Mouse (Mus musculus) MEL (cell line): ENCODE results near the gene Mprip. TPM values are rescaled to one million over a fixed set of nuclear protein-coding genes. Genes with fewer than 3 reads are reported as not detected.

ENCODE experiments used
- DNase-seq: peaks from one replicate; pipeline ENCODE4 v3.0.0; 2011; ENCODE audit warnings: low read depth, low spot score
- H3K27ac ChIP-seq: 2 replicates; pipeline ENCODE4 v1.5.1; 2012; ENCODE audit warnings: low read depth, mild to moderate bottlenecking, control low read depth, low read length, moderate library complexity; ENCODE audit not compliant: control insufficient read depth
- H3K27me3 ChIP-seq, 2 experiments: fragments of 150-350 bp in 1 of 2; sonication (generic) in 1 of 2; 2 replicates each; pipeline ENCODE4 v1.6.1; 2012; ENCODE audit warnings: low read length in 2 of 2, mild to moderate bottlenecking in 2 of 2, improper control_type of control experiment in 1 of 2, moderate library complexity in 1 of 2; ENCODE audit not compliant: insufficient read depth in 2 of 2, control insufficient read depth in 1 of 2
- H3K36me3 ChIP-seq, 2 experiments: 2 replicates each; pipeline ENCODE4 v1.6.1; 2012 to 2014; ENCODE audit warnings: low read length in 2 of 2, improper control_type of control experiment in 1 of 2, inconsistent platforms in 1 of 2, mild to moderate bottlenecking in 1 of 2; ENCODE audit not compliant: insufficient read depth in 2 of 2, control insufficient read depth in 1 of 2
- H3K4me1 ChIP-seq, 2 experiments: fragments of 150-350 bp in 1 of 2; sonication (generic) in 1 of 2; 2 replicates each; pipeline ENCODE4 v1.6.1; 2012; ENCODE audit warnings: low read length in 2 of 2, improper control_type of control experiment in 1 of 2, mild to moderate bottlenecking in 1 of 2; ENCODE audit not compliant: insufficient read depth in 2 of 2, control insufficient read depth in 1 of 2
- H3K4me3 ChIP-seq, 2 experiments: fragments of 150-350 bp in 1 of 2; sonication (generic) in 1 of 2; 2 replicates each; pipeline ENCODE4 v1.5.1; 2012; ENCODE audit warnings: low read depth in 2 of 2, low read length in 2 of 2, mild to moderate bottlenecking in 2 of 2, moderate library complexity in 2 of 2, control low read depth in 1 of 2, improper control_type of control experiment in 1 of 2; ENCODE audit not compliant: control insufficient read depth in 1 of 2, insufficient read depth in 1 of 2
- H3K79me2 ChIP-seq: 2 replicates; pipeline ENCODE4 v1.6.1; 2012; ENCODE audit warnings: mild to moderate bottlenecking, low read length, moderate library complexity; ENCODE audit not compliant: control insufficient read depth, poor library complexity, insufficient read depth
- H3K9ac ChIP-seq: 2 replicates; pipeline ENCODE4 v1.6.1; 2012; ENCODE audit warnings: low read depth, mild to moderate bottlenecking, control low read depth, low read length, moderate library complexity; ENCODE audit not compliant: control insufficient read depth, poor library complexity, severe bottlenecking
- H3K9me3 ChIP-seq: fragments of 150-350 bp; sonication (generic); replicated peaks from 2 replicates; pipeline ENCODE4 v1.6.1; 2012; ENCODE audit warnings: mild to moderate bottlenecking, low read length, improper control_type of control experiment, moderate library complexity; ENCODE audit not compliant: insufficient read depth
- BHLHE40 ChIP-seq: IDR thresholded peaks from 2 replicates; pipeline ENCODE4 v1.6.1; 2012; ENCODE audit warnings: low read depth, mild to moderate bottlenecking, inconsistent platforms, low read length, improper control_type of control experiment, borderline replicate concordance
- CHD1 ChIP-seq: IDR thresholded peaks from 2 replicates; pipeline ENCODE4 v1.6.1; 2012; ENCODE audit warnings: low read depth, mild to moderate bottlenecking, inconsistent platforms, low read length, improper control_type of control experiment
- CHD2 ChIP-seq: IDR thresholded peaks from 2 replicates; pipeline ENCODE4 v1.6.1; 2011; ENCODE audit warnings: low read length, improper control_type of control experiment
- E2F4 ChIP-seq: IDR thresholded peaks from 2 replicates; pipeline ENCODE4 v1.6.1; 2011; ENCODE audit warnings: low read depth, low read length, improper control_type of control experiment, borderline replicate concordance
- ETS1 ChIP-seq: IDR thresholded peaks from 2 replicates; pipeline ENCODE4 v1.6.1; 2012; ENCODE audit warnings: low read depth, mild to moderate bottlenecking, inconsistent platforms, low read length, improper control_type of control experiment, moderate library complexity
- GATA1 ChIP-seq: IDR thresholded peaks from 2 replicates; pipeline ENCODE4 v1.6.1; 2011; ENCODE audit warnings: low read depth, low read length, improper control_type of control experiment
- JUND ChIP-seq: IDR thresholded peaks from 2 replicates; pipeline ENCODE4 v1.6.1; 2011; ENCODE audit warnings: low read depth, mild to moderate bottlenecking, improper control_type of control experiment, low read length
- KAT2A ChIP-seq: conservative IDR thresholded peaks from 2 replicates; pipeline ENCODE4 v1.6.1; 2012; ENCODE audit warnings: low read depth, low read length, improper control_type of control experiment, inconsistent platforms
- MAX ChIP-seq: IDR thresholded peaks from 2 replicates; pipeline ENCODE4 v1.6.1; 2011; ENCODE audit warnings: low read length, improper control_type of control experiment
- MAZ ChIP-seq: IDR thresholded peaks from 2 replicates; pipeline ENCODE4 v1.6.1; 2012; ENCODE audit warnings: low read depth, mild to moderate bottlenecking, inconsistent platforms, low read length, improper control_type of control experiment
- MXI1 ChIP-seq: IDR thresholded peaks from 2 replicates; pipeline ENCODE4 v1.6.1; 2011; ENCODE audit warnings: mild to moderate bottlenecking, low read depth, low read length, improper control_type of control experiment
- NRF1 ChIP-seq: IDR thresholded peaks from 2 replicates; pipeline ENCODE4 v1.6.1; 2014; ENCODE audit warnings: low read depth, mild to moderate bottlenecking, inconsistent platforms, low read length, improper control_type of control experiment, moderate library complexity; ENCODE audit not compliant: poor library complexity, insufficient read depth, severe bottlenecking
- POLR2AphosphoS2 ChIP-seq: IDR thresholded peaks from 2 replicates; pipeline ENCODE4 v1.6.1; 2011; ENCODE audit warnings: low read length, improper control_type of control experiment
- POLR2AphosphoS5 ChIP-seq: IDR thresholded peaks from 2 replicates; pipeline ENCODE4 v1.6.1; 2012; ENCODE audit warnings: low read depth, borderline replicate concordance, mild to moderate bottlenecking, inconsistent platforms, low read length, moderate library complexity, mixed read lengths
- RAD21 ChIP-seq: IDR thresholded peaks from 2 replicates; pipeline ENCODE4 v1.6.1; 2011; ENCODE audit warnings: mild to moderate bottlenecking, low read depth, low read length, improper control_type of control experiment
- TAL1 ChIP-seq: IDR thresholded peaks from 2 replicates; pipeline ENCODE4 v1.6.1; 2012; ENCODE audit warnings: mild to moderate bottlenecking, inconsistent platforms, low read length, moderate library complexity, mixed read lengths
- TBP ChIP-seq: IDR thresholded peaks from 2 replicates; pipeline ENCODE4 v1.8.0; 2011; ENCODE audit warnings: low read depth, low read length, improper control_type of control experiment
- TCF12 ChIP-seq: IDR thresholded peaks from 2 replicates; pipeline ENCODE4 v1.6.1; 2014; ENCODE audit warnings: low read depth, mild to moderate bottlenecking, inconsistent platforms, low read length, improper control_type of control experiment, moderate library complexity
- USF1 ChIP-seq: IDR thresholded peaks from 2 replicates; pipeline ENCODE4 v1.6.1; 2014; ENCODE audit warnings: low read depth, mild to moderate bottlenecking, inconsistent platforms, low read length, improper control_type of control experiment, moderate library complexity
- ZMIZ1 ChIP-seq: IDR thresholded peaks from 2 replicates; pipeline ENCODE4 v1.6.1; 2012; ENCODE audit warnings: low read depth, mild to moderate bottlenecking, inconsistent platforms, low read length, improper control_type of control experiment, moderate library complexity
- polyA plus RNA-seq, 2 experiments: library from polyadenylated mRNA; stranded (reverse) in 1 of 2; unstranded in 1 of 2; fragments of >175 nt in 1 of 2; fragments of >200 nt in 1 of 2; gene quantifications; 2 replicates each; pipeline versions ENCODE4 v1.2.1 to v1.2.4; 2012; ENCODE audit warnings: low replicate concordance in 2 of 2, low read depth in 1 of 2; ENCODE audit not compliant: insufficient read length in 2 of 2, insufficient read depth in 1 of 2, missing spikeins in 1 of 2
- total RNA-seq: library from RNA; depleted of rRNA; stranded (reverse); fragments of 300-350 nt; gene quantifications from 2 replicates; pipeline ENCODE4 v1.2.3, GENCODE M21; 2012

Gene Mprip
- total and polyA plus RNA-seq, 3 experiments: 103 to 174 (median 142) TPM

GRCm38 (mm10) chr11:59641227-59641626, 19.9 kb upstream of the Mprip start:
- Histone ChIP-seq H3K27me3 (peaks cover 2 to 6% of the 10 kb centered on the region in 2 experiments; a peak in 3 of 4 replicates), H3K4me3 (no peak overlapping the region), H3K9ac (no peak overlapping the region), H3K79me2 (no peaks in the 10 kb centered on the region), H3K9me3 (no peaks in the 10 kb centered on the region), H3K36me3 (peaks cover 0 to 15% of the 10 kb centered on the region in 2 experiments; a peak in 2 of 4 replicates), H3K27ac (no peak overlapping the region), H3K4me1 (peaks cover 8 to 21% of the 10 kb centered on the region in 2 experiments)
- no peak for TF ChIP-seq NRF1
- TF ChIP-seq RAD21: no peak
- no peak for TF ChIP-seq TBP
- no peak for TF ChIP-seq MAZ
- no peak for TF ChIP-seq TAL1
- TF ChIP-seq USF1: no peak
- TF ChIP-seq POLR2AphosphoS5: no peak
- no peak for TF ChIP-seq KAT2A
- TF ChIP-seq ETS1: no peak
- no peak for TF ChIP-seq BHLHE40
- TF ChIP-seq CHD2: no peak
- TF ChIP-seq ZMIZ1: no peak
- no peak for TF ChIP-seq E2F4
- no peak for TF ChIP-seq TCF12
- no peak for TF ChIP-seq GATA1
- DNase-seq: no peak

DNA sequence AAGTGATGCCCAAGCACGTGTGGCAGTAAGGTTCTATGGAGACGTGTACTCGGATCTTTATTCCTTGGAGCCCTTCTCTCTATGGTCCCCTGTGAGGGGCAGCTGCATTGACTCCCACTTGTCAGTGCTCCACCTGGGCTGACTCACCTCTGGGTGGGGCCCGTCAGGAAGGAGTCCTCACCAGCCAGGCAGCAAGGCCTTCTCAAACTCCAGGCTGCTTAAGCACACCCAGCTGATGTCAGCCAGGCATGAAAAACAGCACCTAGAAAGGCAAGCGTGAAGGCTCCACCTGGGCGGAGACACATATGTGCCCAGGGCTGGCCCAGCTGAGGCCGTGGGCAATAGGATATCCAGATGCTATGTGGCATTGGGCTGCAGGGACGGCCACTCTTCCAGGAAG, 18.7 kb upstream of the Mprip start:
- Histone ChIP-seq H3K4me1 (peaks cover under 1 to 12% of the 10 kb centered on the region in 2 experiments), H3K9me3 (no peaks in the 10 kb centered on the region), H3K27ac (no peak overlapping the region), H3K36me3 (peaks cover 0 to 5% of the 10 kb centered on the region in 2 experiments; a peak in 2 of 4 replicates), H3K4me3 (no peak overlapping the region), H3K9ac (no peak overlapping the region), H3K27me3 (peaks cover 2 to 11% of the 10 kb centered on the region in 2 experiments; a peak in 3 of 4 replicates), H3K79me2 (no peaks in the 10 kb centered on the region)
- TF ChIP-seq USF1 (no peak), MXI1 (no peak), MAX (no peak), RAD21 (no peak), NRF1 (no peak), CHD1 (no peak), MAZ (no peak), CHD2 (no peak), JUND (no peak), POLR2AphosphoS2 (no peak)
- DNase-seq: no peak
